Mouse (Mus musculus) heart, adult 2 months (tissue): ENCODE results near the gene Olfr98. TPM values are rescaled to one million over a fixed set of nuclear protein-coding genes. Genes with fewer than 3 reads are reported as not detected.

ENCODE experiments used
- DNase-seq, 2 experiments: peaks; one replicate each; pipeline ENCODE4 v3.0.0; 2021
- H3K27ac ChIP-seq: fragments of 200-600 bp; 2 replicates; pipeline ENCODE4 v1.8.1; 2022
- H3K27me3 ChIP-seq: fragments of 200-500 bp; 2 replicates; pipeline ENCODE4 v1.6.1; 2012; ENCODE audit warnings: mild to moderate bottlenecking, low read length, inconsistent platforms, mixed read lengths; ENCODE audit not compliant: control insufficient read depth, insufficient read depth
- H3K36me3 ChIP-seq: fragments of 200-500 bp; 2 replicates; pipeline ENCODE4 v1.6.1; 2012; ENCODE audit warnings: low read length, inconsistent platforms; ENCODE audit not compliant: control insufficient read depth, insufficient read depth
- H3K4me1 ChIP-seq: fragments of 200-500 bp; 2 replicates; pipeline ENCODE4 v1.6.1; 2011; ENCODE audit warnings: low read length; ENCODE audit not compliant: control insufficient read depth, insufficient read depth
- H3K4me3 ChIP-seq: fragments of 200-600 bp; 2 replicates; pipeline ENCODE4 v1.8.1; 2022
- H3K79me2 ChIP-seq: fragments of 200-500 bp; replicated peaks from 2 replicates; pipeline ENCODE4 v1.6.1; 2012; ENCODE audit warnings: mild to moderate bottlenecking, inconsistent platforms, low read length, moderate library complexity, mixed read lengths; ENCODE audit not compliant: control insufficient read depth, insufficient read depth
- H3K9ac ChIP-seq: fragments of 200-500 bp; 2 replicates; pipeline ENCODE4 v1.6.1; 2012; ENCODE audit warnings: low read depth, mild to moderate bottlenecking, control low read depth, inconsistent platforms, low read length, mixed read lengths
- CTCF ChIP-seq: fragments of 200-600 bp; IDR thresholded peaks from 2 replicates; pipeline ENCODE4 v1.8.1; 2022; ENCODE audit warnings: antibody characterized with exemption, mild to moderate bottlenecking, moderate library complexity
- EP300 ChIP-seq: fragments of 200-500 bp; IDR thresholded peaks from 2 replicates; pipeline ENCODE4 v1.6.1; 2011; ENCODE audit warnings: low read depth, low read length, control low read depth; ENCODE audit not compliant: insufficient read depth
- POLR2A ChIP-seq: fragments of 200-500 bp; IDR thresholded peaks from 2 replicates; pipeline ENCODE4 v1.6.1; 2011; ENCODE audit warnings: mild to moderate bottlenecking, low read depth, low read length, control low read depth; ENCODE audit not compliant: insufficient read depth
- WGBS: fragments of 180-500 bp; shearing (Covaris S2); methylation state at CpG from one replicate; pipeline ENCODE4 v1.1.7; 2018; 5-methylcytosine and 5-hydroxymethylcytosine counted together
- intact Hi-C: fragments of 180-260 bp; cut with DNase I; formaldehyde crosslinking; loops from one replicate; pipeline ENCODE4 v1.15.1; 2025
- polyA plus RNA-seq: library from polyadenylated mRNA; depleted of rRNA; stranded (reverse); fragments of >200 nt; gene quantifications from 2 replicates; pipeline ENCODE4 v1.2.3, GENCODE M21; 2012
- total RNA-seq, 2 experiments: library from RNA; stranded (reverse); gene quantifications; 2 replicates each; pipeline ENCODE4 v1.2.3; 2021

Olfr98 gene
- total and polyA plus RNA-seq, 3 experiments = not detected

- Histone ChIP-seq H3K27me3 (no peaks in the 10 kb centered on the region), H3K27ac (no peak overlapping the region), H3K4me3 (no peak overlapping the region), H3K4me1 (no peaks in the 10 kb centered on the region), H3K9ac (no peak overlapping the region), H3K79me2 (no peaks in the 10 kb centered on the region), H3K36me3 (no peaks in the 10 kb centered on the region)
- WGBS = 62% methylated on average over 2 of the region's 2 CpGs
- intact Hi-C loops = no loop called here
- DNase-seq = no peak
- TF ChIP-seq POLR2A = no peak
- TF ChIP-seq EP300 = no peak
- TF ChIP-seq CTCF = no peak
Observed at GRCm38 (mm10) chr17:37275626-37276248, 12.2 kb upstream of the Olfr98 start.

- TF ChIP-seq EP300 = no peak
- no peak for TF ChIP-seq CTCF
- peak; percentile 60 for TF ChIP-seq POLR2A
- peak overlapping the region; percentile 79 for H3K4me3 ChIP-seq
- no peaks in the 10 kb centered on the region; the same call in 1 of the 2 replicates for H3K4me1 ChIP-seq
- peak overlapping the region; percentile 70 for H3K9ac ChIP-seq
- H3K27ac ChIP-seq = peak overlapping the region; percentile 88
- no peaks in the 10 kb centered on the region for H3K79me2 ChIP-seq
- WGBS = 32% methylated on average over 8 of the region's 8 CpGs
- H3K36me3 ChIP-seq = no peaks in the 10 kb centered on the region
- no peaks in the 10 kb centered on the region for H3K27me3 ChIP-seq
- peak; percentile 70 to 79 for DNase-seq
- intact Hi-C loops = no loop called here
Observed at GRCm38 (mm10) chr17:37270702-37271092, 7.1 kb upstream of the Olfr98 start.

GRCm38 (mm10) chr17:37270058-37270701 is 6.6 kb upstream of the Olfr98 start, which contains the start of gene H2-M3:
TSS of gene H2-M3 (plus strand) at chr17:37270220.
- intact Hi-C loops = no loop called here
- TF ChIP-seq EP300 (no peak), POLR2A (peak; percentile 52)
- Histone ChIP-seq H3K4me1 (no peaks in the 10 kb centered on the region; the same call in 1 of the 2 replicates), H3K27ac (peak within 1 kb of the TSS; percentile 88), H3K36me3 (no peaks in the 10 kb centered on the region), H3K4me3 (peak within 1 kb of the TSS; percentile 79), H3K9ac (peak within 1 kb of the TSS; percentile 70), H3K27me3 (no peaks in the 10 kb centered on the region), H3K79me2 (no peaks in the 10 kb centered on the region)
- DNase-seq = peak; percentile 91 to 92
- WGBS = 2% methylated on average over 26 of the region's 26 CpGs

- H3K4me1 ChIP-seq = no peaks in the 10 kb centered on the region
- intact Hi-C loops = no loop called here
- H3K36me3 ChIP-seq = no peaks in the 10 kb centered on the region
- no peak overlapping the region for H3K27ac ChIP-seq
- 12% methylated on average over 1 of the region's 1 CpGs for WGBS
- H3K27me3 ChIP-seq = no peaks in the 10 kb centered on the region
- DNase-seq = no peak
- H3K79me2 ChIP-seq = no peaks in the 10 kb centered on the region
- peak; percentile 49 for TF ChIP-seq CTCF
- TF ChIP-seq POLR2A = no peak
- TF ChIP-seq EP300 = no peak
- no peak overlapping the region for H3K4me3 ChIP-seq
- no peak overlapping the region for H3K9ac ChIP-seq
Observed at GRCm38 (mm10) chr17:37250544-37250943, 13.0 kb downstream of the Olfr98 start.

- Histone ChIP-seq H3K9ac (no peak overlapping the region), H3K27ac (no peak overlapping the region), H3K4me1 (no peaks in the 10 kb centered on the region), H3K27me3 (no peaks in the 10 kb centered on the region), H3K4me3 (no peak overlapping the region), H3K36me3 (no peaks in the 10 kb centered on the region), H3K79me2 (no peaks in the 10 kb centered on the region)
- DNase-seq = no peak
- no peak for TF ChIP-seq POLR2A
- no peak for TF ChIP-seq EP300
- TF ChIP-seq CTCF = no peak
- intact Hi-C loops = no loop called here
Observed at GRCm38 (mm10) chr17:37249460-37249859, 14.1 kb downstream of the Olfr98 start.

GRCm38 (mm10) chr17:37246715-37247114 is 16.8 kb downstream of the Olfr98 start:
- TF ChIP-seq POLR2A = no peak
- no peak for TF ChIP-seq CTCF
- no peak for TF ChIP-seq EP300
- Histone ChIP-seq H3K9ac (no peak overlapping the region), H3K4me1 (no peaks in the 10 kb centered on the region), H3K4me3 (no peak overlapping the region), H3K27me3 (no peaks in the 10 kb centered on the region), H3K27ac (no peak overlapping the region), H3K79me2 (no peaks in the 10 kb centered on the region), H3K36me3 (no peaks in the 10 kb centered on the region)
- intact Hi-C loops = no loop called here
- DNase-seq = peak in 1 of 2 experiments; percentile 21
- 19% methylated on average over 5 of the region's 5 CpGs for WGBS
